Mouse (Mus musculus) c-Kit-positive CD71-positive TER-119-positive erythroid progenitor cells, embryonic 14.5 days (primary cell): ENCODE data around the gene Serpina3a.

Source experiments
- DNase-seq: peaks from one replicate; pipeline ENCODE4 v3.0.0-alpha.2; 2013; ENCODE audit warnings: low spot score

Serpina3a gene

GRCm38 (mm10) chr12:104142427-104142826, 29.9 kb downstream of the Serpina3a start:
- DNase-seq = no peak

- DNase-seq = no peak
These were observed 30.8 kb downstream of the Serpina3a start for GRCm38 (mm10) chr12:104143286-104143685.

GRCm38 (mm10) chr12:104145571-104145970, 33.0 kb downstream of the Serpina3a start:
- no peak for DNase-seq

GRCm38 (mm10) chr12:104151989-104152388, 39.5 kb downstream of the Serpina3a start:
- DNase-seq = no peak

GRCm38 (mm10) chr12:104153041-104153645, 40.6 kb downstream of the Serpina3a start:
- no peak for DNase-seq

GRCm38 (mm10) chr12:104153656-104154055, 41.1 kb downstream of the Serpina3a start, which contains the start of gene Serpina3c:
TSS of gene Serpina3c (minus strand) at chr12:104153870.
- no peak for DNase-seq
